Mouse (Mus musculus) Patski (cell line): ENCODE measurements around the gene March2. TPM values are rescaled to one million over a fixed set of nuclear protein-coding genes. Genes with fewer than 3 reads are reported as not detected.
A peak's percentile ranks its signal among the peaks of the same experiment; 100 is the strongest.

Source experiments
- ATAC-seq: fragments of 100-300 bp; one replicate; pipeline ENCODE4 v1.8.0; 2021
- CTCF ChIA-PET: fragments of 350-600 bp; sonication (Branson Sonifier 250); formaldehyde crosslinking; loops from one replicate; lab custom pipeline; 2022; ENCODE audit warnings: inconsistent platforms; lab: Charles Lee
- POLR2A ChIA-PET: fragments of 350-600 bp; sonication (Branson Sonifier 250); formaldehyde crosslinking; loops from one replicate; lab custom pipeline; 2022; ENCODE audit warnings: antibody characterized with exemption, inconsistent platforms; lab: Charles Lee
- DNase-seq: peaks from one replicate; pipeline ENCODE4 v3.0.0-alpha.2; 2011; ENCODE audit warnings: low read depth, low spot score
- H3K27me3 ChIP-seq: fragments of 371-371 bp; one replicate; pipeline ENCODE4 v1.5.1; 2021
- CTCF ChIP-seq: fragments of 100-300 bp; IDR thresholded peaks from one replicate; pipeline ENCODE4 v1.5.1; 2021
- in situ Hi-C: fragments of 300-500 bp; cut with MboI; formaldehyde crosslinking; loops from 3 replicates; pipeline ENCODE4 v1.11.1; 2018; ENCODE audit warnings: low pct_unique_long_range_greater_than_20kb, mixed read lengths
- polyA plus RNA-seq: library from polyadenylated mRNA; unstranded; gene quantifications from one replicate; pipeline ENCODE4 v1.2.3, GENCODE M21; 2021

March2 gene
- polyA plus RNA-seq, 1 experiment from 2014 or later, result 77.2 TPM

DNA sequence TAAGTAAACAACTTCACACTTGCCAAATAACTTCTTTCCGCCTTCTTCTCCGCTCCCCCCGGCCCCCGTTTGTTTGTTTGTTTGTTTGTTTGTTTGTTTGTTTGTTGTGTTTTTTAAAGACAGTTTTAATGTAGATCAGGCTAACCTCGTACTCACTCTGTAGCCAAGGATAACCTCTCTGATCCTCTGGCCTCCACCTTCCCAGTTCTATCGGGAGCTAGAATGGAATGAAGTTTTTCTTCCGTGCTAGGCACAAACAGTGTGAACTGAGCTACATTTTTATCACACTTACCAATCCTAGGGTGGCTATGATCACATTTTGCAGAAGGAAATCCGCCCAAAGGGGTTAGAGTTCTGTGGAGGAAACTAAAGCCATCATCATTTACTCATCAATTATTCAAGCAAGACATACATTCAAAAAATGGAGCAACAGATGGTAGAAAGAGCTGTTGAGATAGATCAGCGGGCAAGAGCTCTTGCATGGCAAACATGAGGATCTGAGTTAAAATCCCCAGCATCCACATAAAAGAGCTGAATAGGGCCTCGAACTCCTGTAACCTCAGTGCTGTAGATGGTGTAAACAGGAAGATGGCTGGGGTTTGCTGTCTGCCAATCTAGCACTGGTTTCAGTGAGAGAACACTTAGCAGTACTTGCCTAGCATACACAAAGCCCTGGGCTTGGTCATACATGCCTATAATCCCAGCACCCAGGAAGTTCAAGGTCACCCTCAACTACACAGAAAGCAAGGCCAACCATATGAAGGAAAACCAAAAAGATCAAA lies 665 bp upstream of the March2 start:
- in situ Hi-C loops, result no loop called here
- DNase-seq, result no peak
- H3K27me3 ChIP-seq, result no peaks in the 10 kb centered on the region
- no peak for TF ChIP-seq CTCF
- ATAC-seq, result no peak
- POLR2A ChIA-PET, result interaction anchor here (1.2 kb wide), 1 partner anchor 21 kb away, joined by 3 read pairs; no protein-coding TSS in a partner anchor
- CTCF ChIA-PET, result interaction anchor here (1.2 kb wide), 1 partner anchor 10 kb away, joined by 4 read pairs; no protein-coding TSS in a partner anchor

DNA sequence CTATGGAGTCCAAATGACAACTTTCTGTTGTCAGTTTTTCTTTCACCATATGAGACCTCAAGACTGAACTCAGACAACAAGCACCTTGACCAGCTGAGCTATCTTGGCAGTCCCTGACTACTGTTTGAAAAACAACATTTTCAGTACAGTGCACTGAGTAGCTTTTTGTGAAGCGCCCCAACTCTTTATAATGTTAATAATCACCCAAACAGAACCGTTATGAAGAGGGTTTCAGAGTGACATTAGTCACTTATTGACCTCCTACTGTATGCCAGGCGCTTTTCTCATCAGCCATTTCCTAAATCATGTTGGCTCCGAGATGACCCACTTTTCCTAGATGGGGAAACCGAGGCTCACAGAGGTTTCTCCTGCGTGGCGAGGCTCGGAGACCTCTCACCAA lies 488 bp downstream of the March2 start:
- TF ChIP-seq CTCF, result no peak
- no peaks in the 10 kb centered on the region for H3K27me3 ChIP-seq
- ChIA-PET CTCF (interaction anchor here (0.7 kb wide), 1 partner anchor 73 kb away, joined by 3 read pairs; no protein-coding TSS in a partner anchor), POLR2A (no interaction called here)
- no peak for DNase-seq
- peak; percentile 20 for ATAC-seq
- in situ Hi-C loops, result no loop called here

DNA sequence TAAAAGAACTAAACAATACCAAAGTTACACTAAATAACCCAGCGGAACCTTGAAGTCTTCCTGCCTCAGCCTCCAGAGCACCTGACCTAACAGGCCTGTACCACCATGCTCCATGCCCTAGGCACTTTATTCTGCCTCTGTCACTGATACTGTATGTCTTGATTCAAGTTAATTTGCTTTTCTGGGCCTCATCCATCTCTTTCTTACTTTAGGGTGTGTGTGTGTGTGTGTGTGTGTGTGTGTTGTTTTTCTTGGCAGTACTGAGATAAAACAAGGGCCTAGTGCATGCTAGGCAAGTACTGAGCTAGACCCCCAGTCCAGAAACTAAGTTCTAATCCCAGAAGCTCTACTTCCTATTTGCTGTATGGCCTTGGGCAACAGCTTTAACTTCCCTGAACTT lies 1.2 kb downstream of the March2 start:
- ATAC-seq, result no peak
- CTCF ChIA-PET, result interaction anchor here (0.7 to 0.9 kb wide), 2 partner anchors 13 to 74 kb away, joined by 3 to 4 read pairs; no protein-coding TSS in a partner anchor
- POLR2A ChIA-PET, result no interaction called here

DNA sequence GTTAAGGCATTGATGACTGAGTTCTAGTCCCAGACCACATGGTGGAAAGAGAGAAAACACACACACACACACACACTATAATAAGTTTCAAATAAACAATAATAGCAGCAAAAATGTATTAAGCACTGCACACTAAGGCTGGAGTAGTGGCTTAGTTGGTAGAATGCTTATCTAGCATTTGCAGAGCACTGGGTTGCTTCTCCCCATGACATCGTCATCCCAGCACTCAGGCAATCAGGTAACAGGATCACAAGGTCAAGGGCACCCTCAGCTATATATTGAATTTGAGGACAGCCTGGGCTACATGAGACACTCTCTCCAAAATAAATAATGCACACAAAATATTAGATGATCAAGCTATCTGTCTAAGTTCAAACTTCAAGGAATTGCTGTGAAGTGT lies 3.7 kb downstream of the March2 start:
- H3K27me3 ChIP-seq, result no peaks in the 10 kb centered on the region
- CTCF ChIA-PET, result interaction anchor here (1.4 kb wide), 1 partner anchor 13 kb away, joined by 3 read pairs; no protein-coding TSS in a partner anchor
- in situ Hi-C loops, result no loop called here
- DNase-seq (no peak), ATAC-seq (no peak)
- POLR2A ChIA-PET, result no interaction called here
- TF ChIP-seq CTCF, result no peak

More for the DNA sequence above, 1.2 kb downstream of the March2 start:
- DNase-seq, result no peak
- TF ChIP-seq CTCF, result no peak
- in situ Hi-C loops, result no loop called here
- H3K27me3 ChIP-seq, result no peaks in the 10 kb centered on the region

DNA sequence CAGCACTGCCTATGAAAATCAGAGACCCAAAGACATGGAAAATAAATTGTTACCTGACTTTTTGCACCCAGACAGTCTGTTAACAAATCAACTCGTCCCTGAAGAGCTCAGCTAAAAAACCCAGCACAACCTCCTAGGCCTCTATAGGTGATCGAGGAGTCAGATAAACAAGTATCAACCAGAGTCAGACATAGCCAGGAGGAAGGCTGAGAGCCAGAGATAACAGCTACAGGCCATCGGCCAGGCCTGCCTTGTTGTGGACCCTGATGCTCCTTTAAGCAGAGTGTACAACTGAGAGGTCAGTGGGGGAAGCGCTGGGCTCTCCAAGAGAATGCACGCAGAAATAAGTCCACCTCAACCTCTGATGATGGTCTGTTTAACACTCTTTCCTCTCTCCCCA lies 5.2 kb downstream of the March2 start:
- no peak for DNase-seq
- no peak for ATAC-seq
- TF ChIP-seq CTCF, result no peak

DNA sequence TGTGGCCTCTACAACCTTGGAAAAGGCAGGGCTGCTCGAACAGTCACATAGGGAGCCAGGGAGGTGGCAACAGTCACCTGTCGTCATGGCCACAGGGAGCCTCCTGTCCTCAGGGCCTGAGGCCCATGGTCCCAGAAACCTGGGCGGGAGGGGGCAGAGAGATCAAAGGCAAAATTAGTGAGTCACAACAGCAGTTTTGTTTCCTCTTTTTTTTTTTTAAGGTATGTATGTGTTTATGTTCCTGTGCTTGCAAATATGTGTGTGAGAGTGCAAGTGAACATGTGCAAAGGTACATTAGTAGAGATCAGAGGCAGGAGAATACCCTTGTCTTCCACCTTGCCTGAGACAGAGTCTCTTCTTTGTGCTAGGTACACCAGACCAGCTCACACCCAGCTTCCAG lies 8.6 kb downstream of the March2 start:
- no peak for ATAC-seq
- ChIA-PET CTCF (no interaction called here), POLR2A (no interaction called here)
- in situ Hi-C loops, result no loop called here
- DNase-seq, result no peak
- H3K27me3 ChIP-seq, result no peaks in the 10 kb centered on the region
- TF ChIP-seq CTCF, result no peak

More for the DNA sequence above, 5.2 kb downstream of the March2 start:
- no peaks in the 10 kb centered on the region for H3K27me3 ChIP-seq
- in situ Hi-C loops, result no loop called here
- POLR2A ChIA-PET, result no interaction called here
- CTCF ChIA-PET, result interaction anchor here (1.0 kb wide), 1 partner anchor 14 kb away, joined by 3 read pairs; no protein-coding TSS in a partner anchor

DNA sequence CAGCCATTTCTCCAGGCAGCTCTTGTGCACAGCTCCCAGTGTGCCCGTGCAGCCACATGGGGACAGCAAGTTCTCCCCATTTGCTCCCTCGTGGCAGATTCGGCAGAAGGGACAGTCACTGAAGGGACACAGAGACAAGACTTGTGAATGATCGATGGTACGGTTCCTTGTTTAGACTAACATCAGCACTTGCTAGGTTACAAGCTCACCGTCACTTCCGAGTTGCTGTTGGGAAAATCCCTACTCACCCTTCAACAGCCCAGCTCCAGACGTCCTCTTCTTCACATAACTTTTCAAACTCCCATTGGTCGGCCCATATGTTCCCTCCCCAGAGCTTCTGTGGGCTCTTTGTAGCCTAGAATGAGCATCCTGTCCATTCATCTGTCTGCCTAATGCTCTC lies 15.4 kb downstream of the March2 start:
- DNase-seq (no peak), ATAC-seq (no peak)
- CTCF ChIA-PET, result no interaction called here
- TF ChIP-seq CTCF, result no peak
- no peaks in the 10 kb centered on the region for H3K27me3 ChIP-seq
- POLR2A ChIA-PET, result no interaction called here
- in situ Hi-C loops, result no loop called here

DNA sequence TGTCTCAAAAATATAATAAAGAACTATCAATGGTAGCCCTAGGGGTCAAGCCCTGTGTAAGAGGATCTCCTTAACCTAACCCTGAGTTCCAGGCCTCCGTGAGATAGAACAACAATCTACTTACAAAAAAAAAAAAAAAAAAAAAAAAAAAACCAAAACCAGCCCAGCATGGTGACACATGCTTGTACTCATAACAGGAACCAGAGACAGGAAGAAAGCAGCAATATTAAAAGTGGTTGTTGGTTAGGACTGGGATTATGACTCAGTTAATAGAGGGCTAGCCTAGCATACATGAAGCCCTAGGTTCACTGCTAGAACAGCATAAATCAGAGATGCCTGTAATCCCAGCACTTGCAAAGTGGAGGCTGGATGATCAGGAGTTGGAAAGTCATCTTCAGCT lies 16.3 kb downstream of the March2 start:
- TF ChIP-seq CTCF, result no peak
- in situ Hi-C loops, result no loop called here
- CTCF ChIA-PET, result interaction anchor here (0.8 kb wide), 1 partner anchor 13 kb away, joined by 3 read pairs; no protein-coding TSS in a partner anchor
- H3K27me3 ChIP-seq, result no peaks in the 10 kb centered on the region
- ATAC-seq (no peak), DNase-seq (no peak)
- POLR2A ChIA-PET, result interaction anchor here (0.6 to 0.7 kb wide), 3 partner anchors 14 to 219 kb away, joined by 3 to 4 read pairs (median 3); no protein-coding TSS in a partner anchor

DNA sequence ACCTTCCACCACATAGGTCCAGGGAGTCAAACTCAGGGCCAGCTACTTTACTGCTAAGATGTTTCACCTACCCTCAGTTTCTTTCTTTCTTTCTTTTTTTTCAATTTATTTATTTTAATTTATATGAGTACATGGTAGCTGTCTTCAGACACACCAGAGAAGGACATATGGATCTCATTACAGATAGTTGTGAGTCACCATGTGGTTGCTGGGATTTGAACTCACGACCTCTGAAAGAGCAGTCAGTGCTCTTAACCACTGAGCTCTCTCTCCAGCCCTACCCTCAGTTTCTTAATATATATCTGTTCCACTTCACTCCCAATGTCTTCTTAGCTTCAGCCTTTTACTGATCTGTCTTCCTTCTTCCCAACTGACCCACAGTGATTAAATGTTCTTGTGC lies 23.0 kb downstream of the March2 start:
- CTCF ChIA-PET, result interaction anchor here (1.2 to 1.3 kb wide), 2 partner anchors 10 to 13 kb away, joined by 3 read pairs; no protein-coding TSS in a partner anchor
- in situ Hi-C loops, result no loop called here
- ATAC-seq (no peak), DNase-seq (no peak)
- POLR2A ChIA-PET, result no interaction called here
- TF ChIP-seq CTCF, result no peak
- H3K27me3 ChIP-seq, result no peaks in the 10 kb centered on the region

DNA sequence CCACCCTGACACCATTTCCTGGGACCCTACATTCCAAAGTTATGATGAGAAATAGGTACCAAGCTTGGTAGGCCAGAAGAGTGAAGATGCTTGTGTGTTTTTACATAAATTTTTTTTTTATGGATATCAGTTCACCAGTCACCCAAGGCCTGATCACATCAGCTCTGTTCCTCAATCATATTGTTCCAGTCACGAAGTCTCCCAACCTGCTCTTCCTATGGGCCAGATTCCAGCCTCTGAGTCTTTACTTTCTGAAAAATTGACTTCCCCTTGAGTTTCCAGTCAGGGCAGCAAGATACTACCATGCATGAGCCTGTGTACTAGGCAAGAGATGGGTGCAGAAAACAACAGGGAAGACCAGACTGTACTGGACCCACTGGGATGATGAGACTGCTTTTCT lies 31.7 kb downstream of the March2 start, which contains the start of gene Hnrnpm:
Hnrnpm (minus strand) TSS at position 101 of the 400 bp plus-strand sequence.
- CTCF ChIA-PET, result no interaction called here
- no peaks in the 10 kb centered on the region for H3K27me3 ChIP-seq
- in situ Hi-C loops, result no loop called here
- ATAC-seq, result no peak
- POLR2A ChIA-PET, result no interaction called here
- TF ChIP-seq CTCF, result no peak
- DNase-seq, result no peak

DNA sequence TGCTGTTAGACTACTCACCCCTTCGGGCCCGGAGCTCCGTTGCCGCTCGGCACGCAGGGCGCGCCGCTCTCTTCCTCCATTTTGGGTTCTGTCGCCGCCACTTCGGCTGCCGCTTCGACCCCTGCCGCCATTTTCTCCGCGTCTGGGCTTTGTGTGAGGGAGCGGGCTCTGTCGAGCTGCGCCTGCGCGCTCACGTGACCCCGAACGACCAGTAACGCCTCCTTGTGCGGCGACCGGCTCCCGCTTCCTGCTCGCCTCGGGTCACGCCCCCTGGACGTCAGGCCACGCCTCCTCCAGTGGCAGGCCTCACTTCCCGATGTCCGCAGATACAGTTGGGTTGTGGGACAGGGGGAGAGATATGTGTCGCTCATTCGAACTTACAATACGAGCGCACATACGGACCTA lies 33.2 kb downstream of the March2 start:
- peak; percentile 92 for ATAC-seq
- ChIA-PET CTCF (interaction anchor here (0.9 to 1.6 kb wide), 3 partner anchors 10 to 26 kb away, joined by 3 to 4 read pairs (median 3); no protein-coding TSS in a partner anchor), POLR2A (interaction anchor here (0.5 to 1.1 kb wide), 3 partner anchors 56 to 117 kb away, joined by 6 to 7 read pairs (median 7); partner anchors contain the start of gene Zfp414)
- in situ Hi-C loops, result no loop called here
- no peak for TF ChIP-seq CTCF
- peak; percentile 65 for DNase-seq
- no peaks in the 10 kb centered on the region for H3K27me3 ChIP-seq
